Mouse (Mus musculus): ENCODE measurements around the gene Oxld1.
"Not testable (repeated sequence)": the region's sequence is repeated elsewhere in the genome, so short reads cannot be mapped to it uniquely, and the experiment has no call there.

The Oxld1 gene

GRCm38 (mm10) chr11:120422651-120423568, 35.0 kb downstream of the Oxld1 start:
- DNase-seq = peak in 1 of 2 experiments; percentile 37

- no peak for DNase-seq
Measured at GRCm38 (mm10) chr11:120418592-120418991, 39.3 kb downstream of the Oxld1 start.

GRCm38 (mm10) chr11:120417852-120418251, 40.0 kb downstream of the Oxld1 start:
- no peak for DNase-seq

GRCm38 (mm10) chr11:120413621-120414020, 44.2 kb downstream of the Oxld1 start:
- DNase-seq = not testable (repeated sequence)

Measured in lung, postnatal 4 days (tissue).